Mouse (Mus musculus): Measurements from ENCODE around the gene Daam1. TPM values are rescaled to one million over a fixed set of nuclear protein-coding genes. Genes with fewer than 3 reads are reported as not detected.

The Daam1 gene
- total and polyA plus RNA-seq, 2 experiments: 7.7 to 33.4 TPM

DNA sequence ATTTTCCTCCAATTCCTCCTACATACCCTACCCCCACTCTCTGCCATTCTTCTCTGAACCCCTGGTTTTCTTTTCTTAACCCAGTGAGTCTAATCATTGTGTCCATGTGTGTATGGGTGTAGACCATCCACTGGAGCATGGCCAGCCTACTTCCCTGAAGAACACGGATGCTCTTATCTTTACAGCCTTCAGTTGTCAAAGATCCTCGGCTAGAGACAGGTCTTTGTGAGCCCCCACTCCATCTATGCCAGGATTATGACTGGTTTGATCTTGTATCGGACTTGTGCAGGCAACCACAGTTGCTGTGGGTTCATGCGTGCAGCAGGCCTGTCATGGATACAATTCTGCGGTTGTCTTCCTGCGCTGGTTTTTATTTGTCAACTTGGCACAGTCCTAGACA is 71.0 kb downstream of the Daam1 start:
- WGBS: 60% methylated on average over 6 of the region's 6 CpGs
- Histone ChIP-seq H3K36me3 (ENCODE audit: control insufficient read depth, insufficient read depth, low read length) (peaks cover 6% of the 10 kb centered on the region; the same call in 1 of the 2 replicates), H3K4me1 (ENCODE audit: control insufficient read depth, insufficient read depth, low read length) (peaks cover 26% of the 10 kb centered on the region), H3K27me3 (ENCODE audit: control insufficient read depth, insufficient read depth, low read length) (no peaks in the 10 kb centered on the region), H3K9ac (ENCODE audit: low read depth, low read length) (no peak overlapping the region), H3K79me2 (ENCODE audit: control insufficient read depth, insufficient read depth, low read length) (peaks cover 9% of the 10 kb centered on the region; the same call in 1 of the 2 replicates), H3K4me3 (ENCODE audit: insufficient read depth, low read depth, low read length) (no peak overlapping the region), H3K27ac (replicated peaks; ENCODE audit: insufficient read depth, low read depth, low read length) (no peak overlapping the region)
- no peak for DNase-seq (ENCODE audit: extremely low read depth, low read depth, low spot score)
- TF ChIP-seq CTCF (IDR thresholded peaks at IDR 0.05; ENCODE audit: low read depth, low read length) (no peak), POLR2A (IDR thresholded peaks at IDR 0.05; ENCODE audit: extremely low read depth, insufficient read depth, low read length) (no peak)

GRCm38 (mm10) chr12:71902317-71902716 is 71.4 kb downstream of the Daam1 start:
- Histone ChIP-seq H3K4me3 (ENCODE audit: insufficient read depth, low read depth, low read length) (no peak overlapping the region), H3K4me1 (ENCODE audit: control insufficient read depth, insufficient read depth, low read length) (peaks cover 28% of the 10 kb centered on the region), H3K27me3 (ENCODE audit: control insufficient read depth, insufficient read depth, low read length) (no peaks in the 10 kb centered on the region), H3K27ac (replicated peaks; ENCODE audit: insufficient read depth, low read depth, low read length) (no peak overlapping the region), H3K36me3 (ENCODE audit: control insufficient read depth, insufficient read depth, low read length) (peaks cover 6% of the 10 kb centered on the region; the same call in 1 of the 2 replicates), H3K79me2 (ENCODE audit: control insufficient read depth, insufficient read depth, low read length) (peaks cover 9% of the 10 kb centered on the region; the same call in 1 of the 2 replicates), H3K9ac (ENCODE audit: low read depth, low read length) (no peak overlapping the region)
- no peak for DNase-seq (ENCODE audit: extremely low read depth, low read depth, low spot score)
- TF ChIP-seq POLR2A (IDR thresholded peaks at IDR 0.05; ENCODE audit: extremely low read depth, insufficient read depth, low read length) (no peak), CTCF (IDR thresholded peaks at IDR 0.05; ENCODE audit: low read depth, low read length) (no peak)
- 91% methylated on average over 1 of the region's 1 CpGs for WGBS

GRCm38 (mm10) chr12:71903218-71903617 is 72.3 kb downstream of the Daam1 start:
- H3K4me3 ChIP-seq (ENCODE audit: insufficient read depth, low read depth, low read length): no peak overlapping the region
- 98% methylated on average over 4 of the region's 4 CpGs for whole genome bisulfite sequencing
- TF ChIP-seq POLR2A (IDR thresholded peaks at IDR 0.05; ENCODE audit: extremely low read depth, insufficient read depth, low read length) (no peak), CTCF (IDR thresholded peaks at IDR 0.05; ENCODE audit: low read depth, low read length) (no peak)
- no peaks in the 10 kb centered on the region for H3K27me3 ChIP-seq (ENCODE audit: control insufficient read depth, insufficient read depth, low read length)
- peaks cover 14% of the 10 kb centered on the region; the same call in 1 of the 2 replicates for H3K79me2 ChIP-seq (ENCODE audit: control insufficient read depth, insufficient read depth, low read length)
- H3K9ac ChIP-seq (ENCODE audit: low read depth, low read length): no peak overlapping the region
- H3K4me1 ChIP-seq (ENCODE audit: control insufficient read depth, insufficient read depth, low read length): peaks cover 32% of the 10 kb centered on the region
- peaks cover 6% of the 10 kb centered on the region; the same call in 1 of the 2 replicates for H3K36me3 ChIP-seq (ENCODE audit: control insufficient read depth, insufficient read depth, low read length)
- DNase-seq (ENCODE audit: extremely low read depth, low read depth, low spot score): no peak
- no peak overlapping the region for H3K27ac ChIP-seq (replicated peaks; ENCODE audit: insufficient read depth, low read depth, low read length)

DNA sequence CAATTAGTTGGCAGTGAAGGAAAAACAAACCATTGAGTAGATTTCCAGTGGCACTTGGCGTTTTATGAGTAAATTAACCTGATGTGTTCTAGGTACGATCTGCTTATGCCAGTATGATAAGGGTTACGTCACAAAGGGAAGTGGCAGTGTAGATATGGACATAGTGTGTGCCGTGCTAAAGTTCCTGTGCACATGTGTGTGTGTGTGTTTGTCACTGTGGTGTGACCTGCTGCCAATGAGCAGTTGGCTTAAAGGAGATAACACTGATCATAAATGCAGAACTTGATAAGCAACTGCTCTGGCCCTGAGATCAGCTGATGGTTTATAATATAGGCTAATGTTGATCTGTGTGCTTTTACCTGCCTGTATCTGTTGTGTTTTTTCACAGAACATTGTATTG is 73.4 kb downstream of the Daam1 start:
- Histone ChIP-seq H3K36me3 (ENCODE audit: control insufficient read depth, insufficient read depth, low read length) (peaks cover 6% of the 10 kb centered on the region; the same call in 1 of the 2 replicates), H3K4me3 (ENCODE audit: insufficient read depth, low read depth, low read length) (no peak overlapping the region), H3K27me3 (ENCODE audit: control insufficient read depth, insufficient read depth, low read length) (no peaks in the 10 kb centered on the region), H3K9ac (ENCODE audit: low read depth, low read length) (no peak overlapping the region), H3K4me1 (ENCODE audit: control insufficient read depth, insufficient read depth, low read length) (peaks cover 38% of the 10 kb centered on the region), H3K27ac (replicated peaks; ENCODE audit: insufficient read depth, low read depth, low read length) (peak overlapping the region; percentile 30), H3K79me2 (ENCODE audit: control insufficient read depth, insufficient read depth, low read length) (peaks cover 14% of the 10 kb centered on the region; the same call in 1 of the 2 replicates)
- TF ChIP-seq POLR2A (IDR thresholded peaks at IDR 0.05; ENCODE audit: extremely low read depth, insufficient read depth, low read length) (no peak), CTCF (IDR thresholded peaks at IDR 0.05; ENCODE audit: low read depth, low read length) (no peak)
- peak; percentile 75 for DNase-seq (ENCODE audit: extremely low read depth, low read depth, low spot score)
- 16% methylated on average over 4 of the region's 4 CpGs for WGBS

DNA sequence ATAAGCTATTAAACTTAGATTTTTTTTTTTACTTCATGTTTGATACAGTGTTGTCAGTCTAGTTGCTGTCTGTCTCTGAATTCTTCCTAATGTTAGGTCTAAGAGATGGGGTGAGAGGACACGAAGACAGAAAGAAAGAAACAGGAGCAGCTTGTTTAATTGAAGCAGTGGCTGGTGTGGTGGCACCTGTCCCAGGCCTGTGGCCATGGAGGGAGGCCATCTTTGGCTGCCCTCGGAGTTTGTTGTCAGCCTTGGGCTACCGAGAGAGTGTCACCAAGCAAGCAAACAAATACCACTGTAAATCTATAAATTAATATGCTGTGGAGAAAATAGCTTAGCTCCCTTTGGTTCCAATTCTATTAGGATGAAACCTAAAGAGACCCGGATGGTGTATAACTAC is 74.0 kb downstream of the Daam1 start:
- TF ChIP-seq CTCF (IDR thresholded peaks at IDR 0.05; ENCODE audit: low read depth, low read length) (no peak), POLR2A (IDR thresholded peaks at IDR 0.05; ENCODE audit: extremely low read depth, insufficient read depth, low read length) (no peak)

DNA sequence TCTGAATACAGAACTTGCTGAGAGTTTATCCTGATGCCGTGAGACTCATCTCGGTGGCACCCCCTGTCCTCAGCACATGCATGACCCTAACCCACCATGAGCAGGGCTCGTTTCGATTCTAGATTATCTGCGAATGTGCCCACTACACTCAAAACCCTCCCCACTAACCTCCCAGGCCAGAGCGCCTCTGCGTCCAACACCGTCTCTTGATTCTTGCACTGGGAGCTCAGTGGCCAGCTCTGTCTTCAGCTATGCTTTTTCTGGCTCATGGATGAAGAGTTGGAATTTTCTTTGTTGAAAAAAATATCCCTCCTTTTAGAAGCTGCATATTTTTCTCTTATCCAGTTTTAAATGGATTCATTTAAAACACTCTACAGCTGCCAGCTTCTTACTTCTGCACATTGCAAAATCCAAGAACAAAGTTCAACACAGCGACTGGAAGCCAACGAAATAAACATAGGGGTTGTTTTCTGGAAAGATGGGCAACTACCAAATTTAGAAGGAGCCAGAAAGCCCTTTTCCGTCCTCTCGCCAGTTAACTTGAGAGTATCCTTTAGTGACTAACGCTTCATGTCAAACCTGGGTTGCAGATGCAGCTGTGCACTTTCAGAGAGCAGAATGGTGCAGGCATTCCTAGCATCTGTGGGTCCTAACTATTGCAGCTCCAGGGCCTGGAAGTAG is 74.9 kb downstream of the Daam1 start:
- peaks cover 22% of the 10 kb centered on the region; the same call in 1 of the 2 replicates for H3K79me2 ChIP-seq (ENCODE audit: control insufficient read depth, insufficient read depth, low read length)
- DNase-seq (ENCODE audit: extremely low read depth, low read depth, low spot score): peak; percentile 94
- 0 out of 2 replicates have a peak, but pooled peaks cover 3% of the 10 kb centered on the region for H3K36me3 ChIP-seq (ENCODE audit: control insufficient read depth, insufficient read depth, low read length)
- no peak overlapping the region for H3K4me3 ChIP-seq (ENCODE audit: insufficient read depth, low read depth, low read length)
- 34% methylated on average over 13 of the region's 13 CpGs for WGBS
- H3K9ac ChIP-seq (ENCODE audit: low read depth, low read length): peak overlapping the region; percentile 29
- no peaks in the 10 kb centered on the region for H3K27me3 ChIP-seq (ENCODE audit: control insufficient read depth, insufficient read depth, low read length)
- H3K27ac ChIP-seq (replicated peaks; ENCODE audit: insufficient read depth, low read depth, low read length): peak overlapping the region; percentile 95
- H3K4me1 ChIP-seq (ENCODE audit: control insufficient read depth, insufficient read depth, low read length): peaks cover 50% of the 10 kb centered on the region
- TF ChIP-seq CTCF (IDR thresholded peaks at IDR 0.05; ENCODE audit: low read depth, low read length): no peak
- no peak for TF ChIP-seq POLR2A (IDR thresholded peaks at IDR 0.05; ENCODE audit: extremely low read depth, insufficient read depth, low read length)

More for the DNA sequence above, 74.0 kb downstream of the Daam1 start:
- peak overlapping the region; percentile 78 for H3K27ac ChIP-seq (replicated peaks; ENCODE audit: insufficient read depth, low read depth, low read length)
- H3K4me3 ChIP-seq (ENCODE audit: insufficient read depth, low read depth, low read length): no peak overlapping the region
- peaks cover 5% of the 10 kb centered on the region; the same call in 1 of the 2 replicates for H3K36me3 ChIP-seq (ENCODE audit: control insufficient read depth, insufficient read depth, low read length)
- H3K27me3 ChIP-seq (ENCODE audit: control insufficient read depth, insufficient read depth, low read length): no peaks in the 10 kb centered on the region
- H3K79me2 ChIP-seq (ENCODE audit: control insufficient read depth, insufficient read depth, low read length): peaks cover 17% of the 10 kb centered on the region; the same call in 1 of the 2 replicates
- peaks cover 41% of the 10 kb centered on the region for H3K4me1 ChIP-seq (ENCODE audit: control insufficient read depth, insufficient read depth, low read length)
- peak; percentile 64 for DNase-seq (ENCODE audit: extremely low read depth, low read depth, low spot score)
- 35% methylated on average over 4 of the region's 4 CpGs for WGBS
- no peak overlapping the region for H3K9ac ChIP-seq (ENCODE audit: low read depth, low read length)
